Mouse (Mus musculus) ES-E14 (cell line): ENCODE results near the gene Pgc. TPM values are rescaled to one million over a fixed set of nuclear protein-coding genes. Genes with fewer than 3 reads are reported as not detected.

Experiments
- DNase-seq: peaks from one replicate; pipeline ENCODE4 v3.0.0-alpha.2; 2013; ENCODE audit warnings: low read depth, low spot score
- H3K27ac ChIP-seq: 2 replicates; pipeline ENCODE4 v1.5.1; 2012; ENCODE audit warnings: low read depth, mild to moderate bottlenecking, low read length, moderate library complexity, mixed read lengths; ENCODE audit not compliant: poor library complexity, insufficient read depth, severe bottlenecking
- H3K36me3 ChIP-seq: 2 replicates; pipeline ENCODE4 v1.6.1; 2012; ENCODE audit warnings: mild to moderate bottlenecking, low read length, moderate library complexity, mixed read lengths; ENCODE audit not compliant: control insufficient read depth, poor library complexity, insufficient read depth, severe bottlenecking
- H3K4me1 ChIP-seq, 2 experiments: fragments of 150-350 bp in 1 of 2; sonication (generic) in 1 of 2; 2 replicates each; pipeline ENCODE4 v1.6.1; 2012; ENCODE audit warnings: low read length in 2 of 2, mild to moderate bottlenecking in 1 of 2, mixed read lengths in 1 of 2; ENCODE audit not compliant: control insufficient read depth in 2 of 2, insufficient read depth in 2 of 2, poor library complexity in 1 of 2
- H3K4me3 ChIP-seq, 2 experiments: fragments of 150-350 bp in 1 of 2; sonication (generic) in 1 of 2; 2 replicates each; pipeline ENCODE4 v1.5.1; 2012; ENCODE audit warnings: low read length in 2 of 2, low read depth in 1 of 2, mild to moderate bottlenecking in 1 of 2, mixed read lengths in 1 of 2; ENCODE audit not compliant: insufficient read depth in 1 of 2, poor library complexity in 1 of 2, severe bottlenecking in 1 of 2
- H3K9ac ChIP-seq: 2 replicates; pipeline ENCODE4 v1.6.1; 2012; ENCODE audit warnings: low read depth, mild to moderate bottlenecking, low read length, mixed read lengths; ENCODE audit not compliant: poor library complexity, insufficient read depth, severe bottlenecking
- H3K9me3 ChIP-seq: fragments of 150-350 bp; sonication (generic); 2 replicates; pipeline ENCODE4 v1.6.1; 2012; ENCODE audit warnings: low read depth, mild to moderate bottlenecking, low read length; ENCODE audit not compliant: control insufficient read depth, insufficient read depth
- CHD2 ChIP-seq: IDR thresholded peaks from 2 replicates; pipeline ENCODE4 v1.6.1; 2014; ENCODE audit warnings: mild to moderate bottlenecking, low read depth, low read length, inconsistent platforms
- HCFC1 ChIP-seq: IDR thresholded peaks from 2 replicates; pipeline ENCODE4 v1.6.1; 2012; ENCODE audit warnings: low read length, inconsistent platforms, borderline replicate concordance; ENCODE audit not compliant: insufficient read depth
- MAFK ChIP-seq: IDR thresholded peaks from 2 replicates; pipeline ENCODE4 v1.6.1; 2014; ENCODE audit warnings: mild to moderate bottlenecking, low read depth, low read length, inconsistent platforms; ENCODE audit not compliant: insufficient read depth
- ZC3H11A ChIP-seq: IDR thresholded peaks from 2 replicates; pipeline ENCODE4 v1.6.1; 2012; ENCODE audit warnings: low read depth, mild to moderate bottlenecking, inconsistent platforms, low read length, borderline replicate concordance
- ZNF384 ChIP-seq: IDR thresholded peaks from 2 replicates; pipeline ENCODE4 v1.6.1; 2012; ENCODE audit warnings: low read depth, low read length, inconsistent platforms
- in situ Hi-C, 2 experiments: fragments of 600-800 bp; cut with MboI; formaldehyde crosslinking; loops; one replicate each; pipeline ENCODE4 v1.15.1; 2025; ENCODE audit warnings: low sequenced_read_pairs in 2 of 2, inconsistent platforms in 1 of 2; ENCODE audit not compliant: unreplicated experiment in 2 of 2
- total RNA-seq: library from RNA; depleted of rRNA; stranded (reverse); fragments of 300-350 nt; gene quantifications from 2 replicates; pipeline ENCODE4 v1.2.3, GENCODE M21; 2012

Gene Pgc
- total RNA-seq, 1 experiment, result 1.7 TPM

DNA sequence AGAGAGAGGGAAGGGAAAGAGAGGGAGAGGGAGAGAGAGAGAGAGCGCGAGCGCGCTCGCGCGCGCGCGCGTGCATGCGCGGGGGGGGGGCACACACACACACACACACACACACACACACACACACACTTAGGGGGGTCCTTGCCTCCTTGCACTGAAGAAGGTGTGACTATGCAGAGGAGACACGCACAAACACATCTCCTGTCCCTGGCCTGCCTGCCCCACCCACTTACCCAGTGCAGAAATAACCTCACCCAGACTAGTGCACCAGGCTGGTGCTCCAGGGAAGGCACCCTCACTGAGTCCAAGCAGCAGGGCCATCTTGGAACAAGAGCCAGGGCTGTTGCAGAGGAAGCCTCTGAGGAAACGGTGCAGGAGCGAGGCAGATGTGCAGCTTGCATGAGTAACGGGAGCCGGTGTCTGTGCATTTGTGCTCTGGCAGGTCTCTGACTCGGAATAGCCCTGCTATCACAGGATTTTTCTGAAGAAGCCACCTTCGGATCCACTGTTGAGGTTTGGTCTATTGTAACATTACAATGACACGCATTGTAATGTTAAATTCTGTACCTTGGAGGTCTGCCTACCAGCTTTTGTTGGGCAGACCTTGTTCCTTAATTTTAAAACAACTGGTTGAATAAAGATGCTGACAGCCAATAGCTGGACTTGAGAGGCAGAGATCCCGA lies 13.6 kb upstream of the Pgc start:
- H3K36me3 ChIP-seq, result no peaks in the 10 kb centered on the region
- H3K9ac ChIP-seq, result no peak overlapping the region
- DNase-seq, result no peak
- H3K4me3 ChIP-seq, result peak overlapping the region; percentile 53
- peaks cover 16 to 43% of the 10 kb centered on the region in 2 experiments for H3K4me1 ChIP-seq
- in situ Hi-C loops, result no loop called here
- TF ChIP-seq CHD2, result no peak
- TF ChIP-seq ZNF384, result no peak
- TF ChIP-seq ZC3H11A, result no peak
- no peak for TF ChIP-seq MAFK
- no peak for TF ChIP-seq HCFC1
- H3K9me3 ChIP-seq, result no peaks in the 10 kb centered on the region
- H3K27ac ChIP-seq, result peak overlapping the region; percentile 81

DNA sequence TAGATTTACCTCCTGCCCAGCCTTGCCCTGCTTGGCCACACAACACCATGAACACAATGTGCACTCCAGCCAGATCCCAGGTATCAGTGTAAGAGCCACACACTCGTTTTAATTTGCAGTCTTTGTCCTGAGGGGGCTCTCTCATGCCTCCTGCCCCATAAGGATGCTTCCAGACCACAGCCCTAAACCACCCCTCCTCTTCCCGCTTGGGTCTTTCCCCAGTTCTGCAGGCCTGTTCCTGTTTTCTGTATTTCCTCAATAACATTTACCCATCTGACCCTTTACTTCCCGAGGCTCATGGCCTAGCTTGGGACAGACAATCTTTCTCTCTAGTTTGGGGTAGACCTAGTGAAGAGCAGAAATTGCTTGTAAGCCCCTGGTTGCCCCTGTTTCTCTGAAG lies 11.6 kb upstream of the Pgc start:
- DNase-seq, result no peak
- TF ChIP-seq ZNF384 (no peak), HCFC1 (no peak), MAFK (no peak), ZC3H11A (no peak), CHD2 (no peak)
- peaks cover 13 to 35% of the 10 kb centered on the region in 2 experiments for H3K4me1 ChIP-seq
- no peaks in the 10 kb centered on the region for H3K36me3 ChIP-seq
- H3K4me3 ChIP-seq, result no peak overlapping the region
- H3K9me3 ChIP-seq, result no peaks in the 10 kb centered on the region
- no peak overlapping the region for H3K27ac ChIP-seq
- in situ Hi-C loops, result no loop called here
- no peak overlapping the region for H3K9ac ChIP-seq

DNA sequence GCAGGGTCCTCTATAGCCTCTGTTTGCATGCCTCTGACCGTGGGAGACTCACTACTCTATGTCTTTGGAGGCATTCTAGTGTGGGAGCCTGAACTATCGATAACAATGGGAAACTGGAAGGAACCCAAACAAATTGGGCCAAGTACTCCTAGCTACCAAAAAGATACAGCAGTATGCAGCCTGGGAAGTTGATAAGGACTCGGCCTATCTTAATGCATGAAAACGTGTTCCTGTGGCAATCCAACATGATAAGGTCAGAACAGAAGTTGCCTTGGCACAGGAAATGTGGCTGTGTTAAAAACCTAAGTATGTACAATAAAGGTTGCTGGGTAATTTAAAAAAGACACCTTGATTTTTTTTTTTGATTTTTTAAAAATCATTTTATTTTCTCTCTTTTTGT lies 5.5 kb upstream of the Pgc start:
- Histone ChIP-seq H3K36me3 (no peaks in the 10 kb centered on the region), H3K9me3 (no peaks in the 10 kb centered on the region), H3K9ac (no peak overlapping the region), H3K27ac (no peak overlapping the region), H3K4me1 (peaks cover 0 to 6% of the 10 kb centered on the region in 2 experiments; a peak in 2 of 4 replicates), H3K4me3 (no peak overlapping the region)
- TF ChIP-seq ZNF384 (no peak), HCFC1 (no peak), MAFK (no peak), CHD2 (no peak), ZC3H11A (no peak)
- in situ Hi-C loops, result no loop called here
- no peak for DNase-seq

DNA sequence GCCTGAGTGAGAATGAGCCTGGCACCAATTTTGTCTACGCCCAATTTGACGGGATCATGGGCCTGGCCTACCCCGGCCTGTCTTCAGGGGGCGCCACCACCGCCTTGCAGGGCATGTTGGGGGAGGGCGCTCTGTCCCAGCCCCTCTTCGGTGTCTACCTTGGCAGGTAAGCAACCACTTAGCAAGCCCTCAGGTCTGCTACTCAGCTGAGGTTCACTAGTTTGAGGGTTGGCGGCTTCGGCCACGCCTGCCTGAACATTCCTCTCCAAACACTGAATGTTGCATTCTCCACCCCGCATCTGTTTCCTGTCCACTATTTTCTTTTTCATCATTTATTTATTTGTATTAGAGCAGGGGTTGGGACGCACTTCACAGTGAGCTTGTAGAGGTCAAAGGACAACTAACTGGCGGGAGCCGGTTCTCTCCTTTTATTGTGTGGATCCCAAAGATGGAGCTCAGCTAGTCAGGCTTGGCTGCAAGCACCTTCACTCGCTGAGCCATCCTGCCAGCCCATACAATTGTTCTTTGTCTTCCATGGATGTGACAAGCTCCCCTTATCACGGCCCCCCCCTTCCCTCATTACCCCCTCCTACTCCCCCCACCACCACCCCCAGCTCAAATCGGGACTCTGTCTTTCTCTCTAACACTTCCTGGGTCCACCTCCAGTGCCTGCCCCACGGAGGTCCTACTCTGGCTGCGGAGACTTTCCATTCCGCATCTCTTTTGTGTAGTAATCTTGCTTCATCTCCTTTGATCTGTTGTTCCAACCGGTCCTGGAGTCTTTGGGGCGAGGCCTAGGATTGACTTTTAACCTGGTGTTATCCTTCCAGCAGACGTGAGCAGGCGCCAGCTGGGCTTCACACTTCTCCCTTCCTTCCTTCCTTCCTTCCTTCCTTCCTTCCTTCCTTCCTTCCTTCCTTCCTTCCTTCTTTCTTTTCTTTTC lies 4.3 kb downstream of the Pgc start:
- Histone ChIP-seq H3K9me3 (no peaks in the 10 kb centered on the region), H3K36me3 (no peaks in the 10 kb centered on the region), H3K9ac (no peak overlapping the region), H3K4me3 (peak overlapping the region; percentile 3 to 13; a peak in 2 of 4 replicates), H3K27ac (no peak overlapping the region), H3K4me1 (peaks cover 0 to 58% of the 10 kb centered on the region in 2 experiments; a peak in 3 of 4 replicates)
- TF ChIP-seq ZC3H11A (no peak), CHD2 (no peak), HCFC1 (no peak), ZNF384 (no peak), MAFK (no peak)
- no peak for DNase-seq
- in situ Hi-C loops, result no loop called here
